Mouse (Mus musculus) thymus, postnatal 4 days (tissue): ENCODE measurements around the gene Rab4a.
A peak's percentile ranks its signal among the peaks of the same experiment; 100 is the strongest.

Source experiments
- DNase-seq: peaks from one replicate; pipeline ENCODE4 v3.0.0; 2021

The Rab4a gene

GRCm38 (mm10) chr8:123805718-123806373 lies at the start of gene Rab4a:
Gene Rab4a (plus strand): TSS chr8:123805985.
- DNase-seq, result peak; percentile 82

- DNase-seq, result no peak
Observed at GRCm38 (mm10) chr8:123756901-123757300, 48.9 kb upstream of the Rab4a start.

GRCm38 (mm10) chr8:123758935-123759334 lies 46.9 kb upstream of the Rab4a start:
- no peak for DNase-seq

- DNase-seq, result no peak
Observed at GRCm38 (mm10) chr8:123759933-123760332, 45.9 kb upstream of the Rab4a start.

GRCm38 (mm10) chr8:123760579-123760978 lies 45.2 kb upstream of the Rab4a start:
- DNase-seq, result no peak

GRCm38 (mm10) chr8:123761266-123761882 lies 44.4 kb upstream of the Rab4a start:
- DNase-seq, result no peak

- DNase-seq, result no peak
Observed at GRCm38 (mm10) chr8:123761883-123762270, 43.9 kb upstream of the Rab4a start.

- no peak for DNase-seq
Observed at GRCm38 (mm10) chr8:123763355-123763754, 42.4 kb upstream of the Rab4a start.

- no peak for DNase-seq
Observed at GRCm38 (mm10) chr8:123764671-123765070, 41.1 kb upstream of the Rab4a start.

GRCm38 (mm10) chr8:123766516-123766915 lies 39.3 kb upstream of the Rab4a start:
- DNase-seq, result no peak

GRCm38 (mm10) chr8:123767874-123768273 lies 37.9 kb upstream of the Rab4a start:
- no peak for DNase-seq

- peak; percentile 52 for DNase-seq
Observed at GRCm38 (mm10) chr8:123768492-123769356, 37.1 kb upstream of the Rab4a start.

GRCm38 (mm10) chr8:123773468-123773867 lies 32.3 kb upstream of the Rab4a start:
- DNase-seq, result no peak

- no peak for DNase-seq
Observed at GRCm38 (mm10) chr8:123774491-123774890, 31.3 kb upstream of the Rab4a start.

GRCm38 (mm10) chr8:123777319-123777718 lies 28.5 kb upstream of the Rab4a start:
- no peak for DNase-seq

GRCm38 (mm10) chr8:123780471-123780870 lies 25.3 kb upstream of the Rab4a start:
- no peak for DNase-seq

- no peak for DNase-seq
Observed at GRCm38 (mm10) chr8:123781256-123781655, 24.5 kb upstream of the Rab4a start.

GRCm38 (mm10) chr8:123783525-123784249 lies 22.1 kb upstream of the Rab4a start:
- peak; percentile 74 for DNase-seq

- no peak for DNase-seq
Observed at GRCm38 (mm10) chr8:123786166-123786565, 19.6 kb upstream of the Rab4a start.

- no peak for DNase-seq
Observed at GRCm38 (mm10) chr8:123786644-123787043, 19.1 kb upstream of the Rab4a start.

- peak; percentile 49 for DNase-seq
Observed at GRCm38 (mm10) chr8:123787254-123787897, 18.4 kb upstream of the Rab4a start.

- no peak for DNase-seq
Observed at GRCm38 (mm10) chr8:123788416-123789170, 17.2 kb upstream of the Rab4a start.
